Mouse (Mus musculus): Measurements from ENCODE around the gene Cort. TPM values are rescaled to one million over a fixed set of nuclear protein-coding genes. Genes with fewer than 3 reads are reported as not detected.

Gene Cort
- polyA plus RNA-seq, 1 experiment from 2014 or later, result not detected

- no peak overlapping the region for H3K4me3 ChIP-seq (ENCODE audit: low read depth, low read length)
- no peak for ATAC-seq
- H3K9me3 ChIP-seq (ENCODE audit: control insufficient read depth), result no peaks in the 10 kb centered on the region
- H3K4me2 ChIP-seq (replicated peaks; ENCODE audit: low read depth), result no peak overlapping the region
- H3K27ac ChIP-seq (ENCODE audit: low read depth, low read length), result no peak overlapping the region
- WGBS, result 83% methylated on average over 11 of the region's 11 CpGs
- peaks cover 63% of the 10 kb centered on the region for H3K36me3 ChIP-seq (ENCODE audit: control insufficient read depth, insufficient read depth)
- H3K4me1 ChIP-seq (replicated peaks; ENCODE audit: control insufficient read depth, insufficient read depth, low read length), result no peaks in the 10 kb centered on the region
- H3K27me3 ChIP-seq (replicated peaks; ENCODE audit: control insufficient read depth, insufficient read depth, low read length), result no peaks in the 10 kb centered on the region
- no peak for TF ChIP-seq CTCF (IDR thresholded peaks at IDR 0.05; ENCODE audit: low read depth)
- H3K9ac ChIP-seq (ENCODE audit: low read depth, low read length), result no peak overlapping the region
Measured at GRCm38 (mm10) chr4:149150256-149150655, 23.7 kb upstream of the Cort start.

- TF ChIP-seq CTCF (IDR thresholded peaks at IDR 0.05; ENCODE audit: low read depth), result no peak
- WGBS, result 62% methylated on average over 7 of the region's 7 CpGs
- no peak for ATAC-seq
- H3K4me2 ChIP-seq (replicated peaks; ENCODE audit: low read depth), result no peak overlapping the region
- H3K4me3 ChIP-seq (ENCODE audit: low read depth, low read length), result no peak overlapping the region
- H3K36me3 ChIP-seq (ENCODE audit: control insufficient read depth, insufficient read depth), result peaks cover 57% of the 10 kb centered on the region
- H3K9me3 ChIP-seq (ENCODE audit: control insufficient read depth), result no peaks in the 10 kb centered on the region
- H3K27ac ChIP-seq (ENCODE audit: low read depth, low read length), result no peak overlapping the region
- H3K9ac ChIP-seq (ENCODE audit: low read depth, low read length), result no peak overlapping the region
- H3K4me1 ChIP-seq (replicated peaks; ENCODE audit: control insufficient read depth, insufficient read depth, low read length), result no peaks in the 10 kb centered on the region
- no peaks in the 10 kb centered on the region for H3K27me3 ChIP-seq (replicated peaks; ENCODE audit: control insufficient read depth, insufficient read depth, low read length)
Measured at GRCm38 (mm10) chr4:149149611-149150010, 23.0 kb upstream of the Cort start.

GRCm38 (mm10) chr4:149149196-149149595 is 22.6 kb upstream of the Cort start:
- TF ChIP-seq CTCF (IDR thresholded peaks at IDR 0.05; ENCODE audit: low read depth), result no peak
- H3K27ac ChIP-seq (ENCODE audit: low read depth, low read length), result no peak overlapping the region
- no peaks in the 10 kb centered on the region for H3K9me3 ChIP-seq (ENCODE audit: control insufficient read depth)
- H3K9ac ChIP-seq (ENCODE audit: low read depth, low read length), result no peak overlapping the region
- H3K4me2 ChIP-seq (replicated peaks; ENCODE audit: low read depth), result no peak overlapping the region
- ATAC-seq, result no peak
- H3K27me3 ChIP-seq (replicated peaks; ENCODE audit: control insufficient read depth, insufficient read depth, low read length), result no peaks in the 10 kb centered on the region
- no peak overlapping the region for H3K4me3 ChIP-seq (ENCODE audit: low read depth, low read length)
- no peaks in the 10 kb centered on the region for H3K4me1 ChIP-seq (replicated peaks; ENCODE audit: control insufficient read depth, insufficient read depth, low read length)
- H3K36me3 ChIP-seq (ENCODE audit: control insufficient read depth, insufficient read depth), result peaks cover 53% of the 10 kb centered on the region
- WGBS, result 83% methylated on average over 9 of the region's 9 CpGs

GRCm38 (mm10) chr4:149148084-149148483 is 21.5 kb upstream of the Cort start:
- H3K36me3 ChIP-seq (ENCODE audit: control insufficient read depth, insufficient read depth), result peaks cover 42% of the 10 kb centered on the region
- 65% methylated on average over 4 of the region's 4 CpGs for WGBS

GRCm38 (mm10) chr4:149147528-149147927 is 21.0 kb upstream of the Cort start:
- Histone ChIP-seq H3K4me2 (replicated peaks; ENCODE audit: low read depth) (no peak overlapping the region), H3K9ac (ENCODE audit: low read depth, low read length) (no peak overlapping the region), H3K4me1 (replicated peaks; ENCODE audit: control insufficient read depth, insufficient read depth, low read length) (no peaks in the 10 kb centered on the region), H3K27ac (ENCODE audit: low read depth, low read length) (no peak overlapping the region), H3K9me3 (ENCODE audit: control insufficient read depth) (no peaks in the 10 kb centered on the region), H3K36me3 (ENCODE audit: control insufficient read depth, insufficient read depth) (peaks cover 36% of the 10 kb centered on the region), H3K4me3 (ENCODE audit: low read depth, low read length) (no peak overlapping the region), H3K27me3 (replicated peaks; ENCODE audit: control insufficient read depth, insufficient read depth, low read length) (no peaks in the 10 kb centered on the region)
- TF ChIP-seq CTCF (IDR thresholded peaks at IDR 0.05; ENCODE audit: low read depth), result no peak
- 68% methylated on average over 7 of the region's 7 CpGs for WGBS
- no peak for ATAC-seq

More at GRCm38 (mm10) chr4:149148084-149148483, 21.5 kb upstream of the Cort start:
- no peaks in the 10 kb centered on the region for H3K9me3 ChIP-seq (ENCODE audit: control insufficient read depth)
- no peak for ATAC-seq
- H3K4me2 ChIP-seq (replicated peaks; ENCODE audit: low read depth), result no peak overlapping the region
- H3K9ac ChIP-seq (ENCODE audit: low read depth, low read length), result no peak overlapping the region
- H3K27me3 ChIP-seq (replicated peaks; ENCODE audit: control insufficient read depth, insufficient read depth, low read length), result no peaks in the 10 kb centered on the region
- no peak overlapping the region for H3K27ac ChIP-seq (ENCODE audit: low read depth, low read length)
- TF ChIP-seq CTCF (IDR thresholded peaks at IDR 0.05; ENCODE audit: low read depth), result no peak
- H3K4me1 ChIP-seq (replicated peaks; ENCODE audit: control insufficient read depth, insufficient read depth, low read length), result no peaks in the 10 kb centered on the region
- H3K4me3 ChIP-seq (ENCODE audit: low read depth, low read length), result no peak overlapping the region

- H3K9me3 ChIP-seq (ENCODE audit: control insufficient read depth), result no peaks in the 10 kb centered on the region
- H3K36me3 ChIP-seq (ENCODE audit: control insufficient read depth, insufficient read depth), result peaks cover 12% of the 10 kb centered on the region; the same call in 1 of the 2 replicates
- no peak overlapping the region for H3K27ac ChIP-seq (ENCODE audit: low read depth, low read length)
- no peak overlapping the region for H3K4me3 ChIP-seq (ENCODE audit: low read depth, low read length)
- no peak for TF ChIP-seq CTCF (IDR thresholded peaks at IDR 0.05; ENCODE audit: low read depth)
- H3K4me1 ChIP-seq (replicated peaks; ENCODE audit: control insufficient read depth, insufficient read depth, low read length), result no peaks in the 10 kb centered on the region
- H3K9ac ChIP-seq (ENCODE audit: low read depth, low read length), result no peak overlapping the region
- 80% methylated on average over 4 of the region's 4 CpGs for WGBS
- no peak overlapping the region for H3K4me2 ChIP-seq (replicated peaks; ENCODE audit: low read depth)
- H3K27me3 ChIP-seq (replicated peaks; ENCODE audit: control insufficient read depth, insufficient read depth, low read length), result no peaks in the 10 kb centered on the region
- ATAC-seq, result no peak
Measured at GRCm38 (mm10) chr4:149145151-149145550, 18.6 kb upstream of the Cort start.

- ATAC-seq, result peak; percentile 49
- Histone ChIP-seq H3K4me3 (ENCODE audit: low read depth, low read length) (no peak overlapping the region), H3K36me3 (ENCODE audit: control insufficient read depth, insufficient read depth) (peaks cover 6% of the 10 kb centered on the region; the same call in 1 of the 2 replicates), H3K9me3 (ENCODE audit: control insufficient read depth) (no peaks in the 10 kb centered on the region), H3K4me2 (replicated peaks; ENCODE audit: low read depth) (no peak overlapping the region), H3K27ac (ENCODE audit: low read depth, low read length) (no peak overlapping the region), H3K9ac (ENCODE audit: low read depth, low read length) (no peak overlapping the region), H3K4me1 (replicated peaks; ENCODE audit: control insufficient read depth, insufficient read depth, low read length) (no peaks in the 10 kb centered on the region), H3K27me3 (replicated peaks; ENCODE audit: control insufficient read depth, insufficient read depth, low read length) (no peaks in the 10 kb centered on the region)
- WGBS, result 2% methylated on average over 3 of the region's 3 CpGs
- TF ChIP-seq CTCF (IDR thresholded peaks at IDR 0.05; ENCODE audit: low read depth), result peak; percentile 99
Measured at GRCm38 (mm10) chr4:149144459-149144858, 17.9 kb upstream of the Cort start.

Measured in intestine, postnatal 0 days (tissue).